Mouse (Mus musculus) urinary bladder, postnatal 4 days (tissue): ENCODE results near the gene Theg.

ENCODE experiments used
- DNase-seq, 2 experiments: peaks; one replicate each; pipeline ENCODE4 v3.0.0; 2021 to 2022; ENCODE audit warnings: low spot score in 2 of 2

Theg gene

DNA sequence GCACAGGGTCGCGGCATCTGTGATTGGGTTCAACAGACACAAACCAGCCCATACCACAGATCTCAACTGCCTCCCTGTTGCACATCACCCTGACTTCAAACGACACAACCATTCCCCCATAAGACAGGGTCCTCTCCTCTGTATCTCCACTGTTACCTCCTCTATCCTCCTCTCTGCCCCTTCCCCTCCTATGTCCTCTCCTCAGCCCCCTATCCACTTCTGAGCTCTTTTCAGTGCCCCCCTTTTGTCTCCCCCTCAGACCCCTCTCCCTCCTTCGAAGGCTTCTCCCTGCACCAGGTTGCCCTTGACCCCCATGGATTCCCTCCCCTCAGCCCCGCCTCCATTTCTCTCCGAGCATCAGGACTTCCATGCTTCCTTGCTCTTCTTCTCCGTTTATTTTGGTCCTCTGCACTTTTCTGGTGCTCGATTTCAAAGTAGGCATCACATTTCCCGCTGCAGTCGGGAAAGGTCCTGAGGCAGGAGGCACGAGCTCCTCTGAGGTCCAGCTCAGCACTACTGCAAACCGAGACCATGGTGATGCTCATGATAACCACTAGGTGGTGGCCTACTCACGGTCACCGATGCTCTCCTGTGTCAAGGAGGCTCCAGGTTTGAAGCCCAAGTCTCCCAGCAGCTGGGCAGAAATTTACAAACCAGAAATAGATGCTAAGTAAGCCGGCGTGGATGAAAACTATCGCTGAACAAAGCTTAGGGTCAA is 7.9 kb upstream of the Theg start:
- DNase-seq: no peak

DNA sequence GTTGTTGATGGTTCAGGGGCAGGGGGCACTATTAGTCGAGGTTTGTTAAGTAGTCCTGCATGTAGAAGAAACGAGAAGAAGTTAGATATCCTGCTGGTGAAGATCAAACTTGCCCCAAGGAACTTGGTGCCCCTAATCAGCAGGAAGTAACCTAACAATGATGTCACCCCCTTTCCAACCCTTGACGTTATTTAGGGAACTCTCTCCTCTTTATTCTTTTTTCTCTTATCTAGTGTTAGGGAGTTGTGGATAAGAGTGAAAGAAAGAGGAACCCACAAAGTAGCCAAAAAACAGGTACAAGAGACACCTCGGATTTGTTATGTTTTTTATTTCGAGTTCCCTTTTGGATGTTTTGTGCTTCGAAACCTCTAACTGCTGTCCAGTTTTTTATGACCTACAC is 7.0 kb upstream of the Theg start:
- DNase-seq: no peak

GRCm38 (mm10) chr10:79590702-79591101 is 3.6 kb upstream of the Theg start:
- DNase-seq: no peak

- DNase-seq: no peak
Observed at GRCm38 (mm10) chr10:79587752-79588126, 608 bp upstream of the Theg start.

GRCm38 (mm10) chr10:79586243-79586642 is 888 bp downstream of the Theg start:
- no peak for DNase-seq

DNA sequence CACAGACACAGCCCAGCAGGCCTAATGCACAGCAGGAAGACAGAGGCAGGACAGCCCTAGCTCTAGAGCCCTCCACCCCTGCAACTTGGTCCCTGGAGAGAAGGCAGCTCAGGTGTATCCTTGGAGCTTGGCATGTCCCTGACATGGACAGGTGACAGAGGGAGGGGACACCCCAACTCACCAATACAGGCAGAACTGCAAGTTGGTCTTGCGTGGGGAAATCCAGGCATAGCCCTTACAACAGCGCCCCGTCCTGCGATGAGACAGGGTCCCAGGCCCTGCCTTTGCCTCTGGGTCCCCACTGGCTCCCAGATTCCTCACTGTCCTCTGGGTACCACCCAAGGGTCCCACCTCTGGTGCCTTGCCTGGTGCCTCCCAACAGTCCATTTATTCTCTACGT is 1.4 kb downstream of the Theg start:
- no peak for DNase-seq

- no peak for DNase-seq
Observed at GRCm38 (mm10) chr10:79585136-79585535, 2.0 kb downstream of the Theg start.

DNA sequence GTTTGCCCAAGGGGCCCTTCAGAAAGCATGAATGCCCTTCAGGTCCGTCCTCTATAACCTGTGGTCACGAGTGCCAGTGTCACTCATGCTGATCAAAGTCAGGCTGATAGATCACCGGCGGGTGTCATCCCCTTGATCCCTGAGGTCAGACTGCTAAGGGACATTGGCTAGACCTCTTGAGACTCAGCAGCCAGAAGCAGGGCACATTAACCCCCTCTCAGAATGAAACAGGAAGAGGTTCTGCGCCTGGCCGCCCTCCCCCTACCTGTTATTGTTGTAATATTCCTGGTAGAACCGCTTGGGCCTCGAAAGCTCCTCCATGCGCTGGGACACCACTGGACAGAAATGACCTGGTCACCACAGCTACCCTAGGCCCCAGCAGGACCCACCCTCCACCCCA is 2.7 kb downstream of the Theg start:
- no peak for DNase-seq

DNA sequence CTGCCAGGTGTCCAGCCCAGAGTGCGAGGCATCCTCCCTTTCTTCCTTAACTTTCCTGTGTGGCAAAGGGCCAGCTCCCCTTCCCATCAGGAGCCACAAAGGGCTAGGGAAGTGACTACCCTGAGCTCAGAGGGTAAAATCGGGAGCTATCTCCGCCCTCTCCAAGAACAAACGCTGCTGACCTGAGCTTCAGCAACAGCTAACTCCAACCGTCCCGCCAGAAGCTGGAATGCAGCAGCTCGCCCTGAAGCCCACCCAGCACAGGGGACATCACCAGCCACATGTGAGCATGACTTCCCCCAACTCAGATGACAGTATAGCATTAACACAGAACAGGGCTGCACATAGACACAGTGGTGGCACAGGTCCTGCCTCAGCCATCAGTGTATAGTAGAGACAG is 3.1 kb downstream of the Theg start:
- DNase-seq: no peak

GRCm38 (mm10) chr10:79581501-79581900 is 5.6 kb downstream of the Theg start:
- DNase-seq: no peak

- DNase-seq: no peak
Observed at GRCm38 (mm10) chr10:79580811-79581210, 6.3 kb downstream of the Theg start.

GRCm38 (mm10) chr10:79580356-79580755 is 6.8 kb downstream of the Theg start:
- DNase-seq: no peak

GRCm38 (mm10) chr10:79579781-79580180 is 7.3 kb downstream of the Theg start:
- DNase-seq: no peak

GRCm38 (mm10) chr10:79578891-79579290 is 8.2 kb downstream of the Theg start:
- DNase-seq: no peak

- DNase-seq: no peak
Observed at GRCm38 (mm10) chr10:79578276-79578675, 8.9 kb downstream of the Theg start.

GRCm38 (mm10) chr10:79577376-79577775 is 9.8 kb downstream of the Theg start:
- no peak for DNase-seq

- no peak for DNase-seq
Observed at GRCm38 (mm10) chr10:79575754-79576153, 11.4 kb downstream of the Theg start.

DNA sequence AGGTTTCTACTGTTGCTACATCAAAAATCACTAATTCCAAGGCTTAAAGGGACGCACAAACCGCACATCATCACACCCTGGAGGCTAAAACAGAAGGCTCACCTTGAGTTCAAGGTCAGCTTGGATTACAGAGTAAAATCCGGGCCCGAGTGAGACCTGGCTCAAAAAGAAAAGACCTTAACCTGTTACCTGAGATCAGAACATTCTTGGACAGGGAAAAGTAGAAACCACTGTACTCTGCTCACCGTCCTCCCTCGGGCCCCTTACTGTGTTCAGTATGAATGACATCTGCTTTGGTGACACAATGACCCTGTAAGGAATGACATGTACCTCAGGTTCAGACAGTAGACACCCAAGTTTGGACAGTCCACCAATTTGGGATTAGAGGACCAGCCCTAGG is 12.3 kb downstream of the Theg start:
- no peak for DNase-seq

- DNase-seq: no peak
Observed at GRCm38 (mm10) chr10:79574350-79574749, 12.8 kb downstream of the Theg start.

DNA sequence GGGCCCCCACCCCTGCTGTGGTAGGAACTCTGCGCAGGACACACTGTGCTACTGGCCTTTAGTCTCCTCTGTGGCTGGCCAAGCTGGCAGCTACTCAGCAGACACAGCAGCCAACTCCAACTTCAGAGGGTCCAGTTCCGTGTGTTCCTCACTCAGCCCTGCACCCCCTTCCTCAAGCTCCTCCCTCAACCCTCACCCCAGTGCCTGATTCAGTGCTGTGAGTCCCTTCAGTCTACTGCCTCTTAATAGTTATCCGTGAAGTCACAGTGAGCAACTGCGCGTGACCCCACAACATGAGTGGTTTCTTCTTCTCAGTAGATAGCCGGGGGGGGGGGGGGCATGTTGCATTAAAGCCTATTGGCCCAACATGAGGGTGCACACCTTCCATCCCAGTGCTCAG is 13.5 kb downstream of the Theg start:
- no peak for DNase-seq

- DNase-seq: no peak
Observed at GRCm38 (mm10) chr10:79571314-79571713, 15.8 kb downstream of the Theg start.

DNA sequence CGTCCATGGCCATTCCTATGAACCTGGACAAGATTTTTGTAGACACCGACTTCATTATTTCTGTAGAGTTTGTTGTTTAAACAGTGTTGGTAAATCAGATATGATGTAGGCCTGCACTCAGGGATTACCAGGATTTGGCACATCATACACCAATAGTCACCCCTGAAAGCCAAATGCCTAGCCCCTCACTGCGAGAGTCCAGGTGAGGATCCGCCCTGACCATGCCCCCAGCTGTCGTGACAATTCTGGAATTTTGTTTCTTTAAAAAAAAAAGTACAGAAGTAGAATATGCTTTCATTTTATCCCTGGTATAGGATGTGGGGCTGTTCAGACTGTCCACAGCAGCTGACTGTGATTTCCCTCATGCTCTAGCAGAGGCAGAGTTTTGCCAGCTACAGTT is 17.2 kb downstream of the Theg start:
- no peak for DNase-seq

GRCm38 (mm10) chr10:79559716-79560115 is 27.4 kb downstream of the Theg start:
- no peak for DNase-seq

DNA sequence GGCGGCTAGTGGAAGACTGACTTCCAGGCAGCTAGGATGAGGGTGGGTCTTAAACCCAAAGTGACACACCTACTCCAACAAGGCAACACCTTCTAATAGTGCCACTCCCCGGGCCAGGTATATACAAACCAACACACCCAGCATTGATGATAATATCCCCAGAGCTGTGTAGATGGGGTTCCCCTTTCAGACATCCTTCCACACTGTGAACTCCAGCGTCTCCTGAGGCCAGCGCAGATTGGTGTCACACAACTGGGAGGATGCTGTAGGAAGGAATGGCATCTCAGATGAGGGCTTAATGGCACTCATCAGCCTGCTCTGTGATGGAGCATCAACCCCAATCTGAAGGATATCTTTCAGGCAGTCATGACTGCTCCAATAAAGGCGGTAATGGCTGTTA is 29.6 kb downstream of the Theg start:
- DNase-seq: no peak
